Mouse (Mus musculus) spleen, postnatal 4 days (tissue): Measurements from ENCODE around the gene Idh1.

Experiments
- DNase-seq, 2 experiments: peaks; one replicate each; pipeline ENCODE4 v3.0.0; 2022; ENCODE audit warnings: low spot score in 2 of 2

Idh1 gene

GRCm38 (mm10) chr1:65176912-65177311, 9.4 kb downstream of the Idh1 start:
- DNase-seq, result no peak

- no peak for DNase-seq
These were observed 10.1 kb downstream of the Idh1 start for GRCm38 (mm10) chr1:65176171-65176570.

GRCm38 (mm10) chr1:65173716-65174115, 12.6 kb downstream of the Idh1 start:
- no peak for DNase-seq

- DNase-seq, result no peak
These were observed 14.7 kb downstream of the Idh1 start for GRCm38 (mm10) chr1:65171579-65171978.

GRCm38 (mm10) chr1:65169947-65170346, 16.4 kb downstream of the Idh1 start:
- DNase-seq, result no peak

GRCm38 (mm10) chr1:65169536-65169935, 16.8 kb downstream of the Idh1 start:
- no peak for DNase-seq

- no peak for DNase-seq
These were observed 18.8 kb downstream of the Idh1 start for GRCm38 (mm10) chr1:65167496-65167895.

GRCm38 (mm10) chr1:65162210-65162609, 24.1 kb downstream of the Idh1 start:
- no peak for DNase-seq

- DNase-seq, result no peak
These were observed 30.2 kb downstream of the Idh1 start for GRCm38 (mm10) chr1:65156111-65156510.

- DNase-seq, result no peak
These were observed 31.5 kb downstream of the Idh1 start for GRCm38 (mm10) chr1:65154814-65155213.

GRCm38 (mm10) chr1:65147971-65148370, 38.3 kb downstream of the Idh1 start:
- no peak for DNase-seq

- no peak for DNase-seq
These were observed 39.0 kb downstream of the Idh1 start for GRCm38 (mm10) chr1:65147326-65147725.

- no peak for DNase-seq
These were observed 39.7 kb downstream of the Idh1 start for GRCm38 (mm10) chr1:65146601-65147000.

GRCm38 (mm10) chr1:65144783-65145182, 41.5 kb downstream of the Idh1 start:
- no peak for DNase-seq

GRCm38 (mm10) chr1:65137560-65137959, 48.7 kb downstream of the Idh1 start:
- DNase-seq, result no peak

- DNase-seq, result no peak
These were observed 53.5 kb downstream of the Idh1 start for GRCm38 (mm10) chr1:65132833-65133232.

GRCm38 (mm10) chr1:65131671-65132070, 54.6 kb downstream of the Idh1 start:
- no peak for DNase-seq

- no peak for DNase-seq
These were observed 56.1 kb downstream of the Idh1 start for GRCm38 (mm10) chr1:65130226-65130625.

- DNase-seq, result no peak
These were observed 56.6 kb downstream of the Idh1 start for GRCm38 (mm10) chr1:65129634-65130180.

- DNase-seq, result no peak
These were observed 63.5 kb downstream of the Idh1 start, which contains the start of gene D630023F18Rik for GRCm38 (mm10) chr1:65122574-65123372. TSS of gene D630023F18Rik (minus strand) at chr1:65123214.

- DNase-seq, result no peak
These were observed 66.9 kb downstream of the Idh1 start, which contains the start of gene Gm28845 for GRCm38 (mm10) chr1:65119438-65119837. TSS of gene Gm28845 (minus strand) at chr1:65119558.

- DNase-seq, result no peak
These were observed 68.0 kb downstream of the Idh1 start for GRCm38 (mm10) chr1:65118150-65118913.
